In genomic region chr2:33720380-33720898, GRCm38 (mm10) we compare ENCODE assay signal across 15 mouse cellular contexts.
DNase-seq lines count a peak whose midpoint lies in the region; ATAC-seq lines count a peak whose summit lies in the region.
"Had no signal": no experiment of that assay in that cellular context is flagged by ENCODE, and none has a peak within 500 bp of the region (broad histone marks: within the 10 kb centered on the region; RNA-seq: fewer than 3 reads in every experiment).

No protein-coding gene starts in this region.

- H3K4me3 ChIP-seq in forebrain, embryonic 15.5 days = no peak overlapping the region
- no peak overlapping the region for H3K4me3 ChIP-seq in forebrain, embryonic 11.5 days (ENCODE audit: low read depth, low read length)
- H3K4me3 ChIP-seq in forebrain, embryonic 16.5 days (replicated peaks; ENCODE audit: low read length) = no peak overlapping the region
- H3K4me3 ChIP-seq: embryonic facial prominence, embryonic 15.5 days; heart, embryonic 13.5 days; left cerebral cortex, adult 2 months; liver, embryonic 15.5 days had no signal

- H3K27ac ChIP-seq in forebrain, embryonic 15.5 days (replicated peaks) = 0 out of 2 replicates have a peak overlapping the region, but pooled peaks have one; percentile 6
- no peak overlapping the region for H3K27ac ChIP-seq in forebrain, embryonic 11.5 days (ENCODE audit: low read depth, low read length)
- no peak overlapping the region for H3K27ac ChIP-seq in forebrain, embryonic 16.5 days (ENCODE audit: low read length)
- H3K27ac ChIP-seq: embryonic facial prominence, embryonic 15.5 days; heart, embryonic 13.5 days; left cerebral cortex, adult 2 months; liver, embryonic 15.5 days had no signal

- WGBS in forebrain, embryonic 15.5 days = 20% methylated on average over 9 of the region's 9 CpGs
- 61% methylated on average over 9 of the region's 9 CpGs for WGBS in forebrain, embryonic 11.5 days
- 18% methylated on average over 9 of the region's 9 CpGs for WGBS in forebrain, embryonic 16.5 days

- 0 out of 2 replicates have a peak overlapping the region, but pooled peaks have one; percentile 20 for H3K9ac ChIP-seq in forebrain, embryonic 15.5 days (replicated peaks)
- H3K9ac ChIP-seq in forebrain, embryonic 11.5 days (ENCODE audit: low read length) = no peak overlapping the region
- no peak overlapping the region for H3K9ac ChIP-seq in forebrain, embryonic 16.5 days (replicated peaks; ENCODE audit: low read depth, low read length)
- H3K9ac ChIP-seq: embryonic facial prominence, embryonic 15.5 days; heart, embryonic 13.5 days; liver, embryonic 15.5 days had no signal

- H3K4me1 ChIP-seq in forebrain, embryonic 15.5 days = peaks cover 47% of the 10 kb centered on the region
- peaks cover 10% of the 10 kb centered on the region for H3K4me1 ChIP-seq in forebrain, embryonic 11.5 days (replicated peaks; ENCODE audit: control insufficient read depth, insufficient read depth, low read length)
- peaks cover 26% of the 10 kb centered on the region for H3K4me1 ChIP-seq in forebrain, embryonic 16.5 days (replicated peaks; ENCODE audit: control insufficient read depth, insufficient read depth, low read length)
- H3K4me1 ChIP-seq: liver, embryonic 15.5 days had no signal

- peaks cover 17% of the 10 kb centered on the region for H3K27me3 ChIP-seq in forebrain, embryonic 15.5 days
- H3K27me3 ChIP-seq in forebrain, embryonic 11.5 days (ENCODE audit: control insufficient read depth, insufficient read depth, low read length) = peaks cover 11% of the 10 kb centered on the region
- H3K27me3 ChIP-seq in forebrain, embryonic 16.5 days (replicated peaks; ENCODE audit: control insufficient read depth, insufficient read depth, low read length) = peaks cover 11% of the 10 kb centered on the region; the same call in 1 of the 2 replicates

- peak; percentile 68 for ATAC-seq in forebrain, embryonic 15.5 days (replicated peaks)
- ATAC-seq in forebrain, embryonic 11.5 days (replicated peaks; ENCODE audit: low FRiP score) = no peak
- ATAC-seq in forebrain, embryonic 16.5 days = peak; percentile 66
- ATAC-seq: inflammation-experienced regulatory T-cells, adult 6 months had no signal

- no peaks in the 10 kb centered on the region for H3K36me3 ChIP-seq in forebrain, embryonic 15.5 days
- no peaks in the 10 kb centered on the region for H3K36me3 ChIP-seq in forebrain, embryonic 11.5 days (ENCODE audit: control insufficient read depth, insufficient read depth, low read length)
- no peaks in the 10 kb centered on the region for H3K36me3 ChIP-seq in forebrain, embryonic 16.5 days (ENCODE audit: control insufficient read depth, insufficient read depth)
- H3K36me3 ChIP-seq: embryonic facial prominence, embryonic 15.5 days; heart, embryonic 13.5 days; liver, embryonic 15.5 days had no signal

- no peak overlapping the region for H3K4me2 ChIP-seq in forebrain, embryonic 15.5 days (replicated peaks)
- no peak overlapping the region for H3K4me2 ChIP-seq in forebrain, embryonic 11.5 days (ENCODE audit: low read depth, low read length, severe bottlenecking)
- H3K4me2 ChIP-seq in forebrain, embryonic 16.5 days (ENCODE audit: low read length) = no peak overlapping the region
- H3K4me2 ChIP-seq: embryonic facial prominence, embryonic 15.5 days; heart, embryonic 13.5 days; liver, embryonic 15.5 days had no signal

- no peaks in the 10 kb centered on the region for H3K9me3 ChIP-seq in forebrain, embryonic 15.5 days
- H3K9me3 ChIP-seq in forebrain, embryonic 11.5 days (ENCODE audit: control insufficient read depth, low read length) = no peaks in the 10 kb centered on the region
- no peaks in the 10 kb centered on the region for H3K9me3 ChIP-seq in forebrain, embryonic 16.5 days (ENCODE audit: control insufficient read depth, low read length)
- H3K9me3 ChIP-seq: embryonic facial prominence, embryonic 15.5 days; heart, embryonic 13.5 days; liver, embryonic 15.5 days had no signal

- no peak for DNase-seq in forebrain, embryonic 11.5 days (ENCODE audit: low spot score)
- peak; percentile 52 for DNase-seq in right cerebral cortex, postnatal 4 days
- no peak for DNase-seq in right cerebral cortex, adult 2 months (ENCODE audit: low spot score in 2 of 2)
- no peak for DNase-seq in urinary bladder, postnatal 4 days (ENCODE audit: low spot score in 2 of 2)
- DNase-seq in kidney, postnatal 36 days = no peak
- no peak for DNase-seq in frontal cortex, postnatal 10 days (ENCODE audit: low spot score in 2 of 2)
- DNase-seq: kidney, postnatal 10 days; thymus, postnatal 14 days had no signal
